Mouse (Mus musculus) brain, embryonic 14.5 days (tissue): ENCODE measurements around the gene Trappc5.

ENCODE experiments used
- CTCF ChIP-seq: fragments of 200-500 bp; IDR thresholded peaks from 2 replicates; pipeline ENCODE4 v1.5.1; 2012; ENCODE audit warnings: inconsistent platforms, mild to moderate bottlenecking, moderate library complexity, borderline replicate concordance; ENCODE audit not compliant: insufficient read depth, insufficient read length; ENCODE audit errors: extremely low read depth
- POLR2A ChIP-seq: fragments of 200-500 bp; IDR thresholded peaks from 2 replicates; pipeline ENCODE4 v1.6.1; 2012; ENCODE audit warnings: mild to moderate bottlenecking, inconsistent platforms, borderline replicate concordance; ENCODE audit not compliant: poor library complexity, insufficient read depth, insufficient read length, severe bottlenecking; ENCODE audit errors: extremely low read depth

DNA sequence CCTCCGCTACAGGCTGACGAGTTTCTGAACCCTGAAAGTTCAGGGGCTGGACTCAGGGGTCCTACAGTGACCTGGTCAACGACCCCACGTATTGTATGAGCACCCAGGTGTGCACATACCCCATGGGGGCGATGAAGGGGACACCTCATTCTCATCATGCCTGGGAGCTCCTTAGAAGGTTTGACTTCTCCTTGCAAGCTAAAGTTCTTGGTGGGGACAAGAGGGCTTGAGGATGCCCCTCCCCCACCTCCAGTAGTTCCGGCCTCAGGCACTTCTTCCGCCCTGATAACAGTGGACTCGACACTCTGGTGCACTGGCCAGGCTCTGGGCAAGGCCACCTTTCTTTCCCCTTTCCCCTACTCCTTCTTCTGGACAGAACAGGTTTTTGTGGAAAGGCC, 44.6 kb upstream of the Trappc5 start:
- TF ChIP-seq POLR2A (no peak), CTCF (no peak)
